Mouse (Mus musculus): ENCODE measurements around the gene Mafk.

Gene Mafk

DNA sequence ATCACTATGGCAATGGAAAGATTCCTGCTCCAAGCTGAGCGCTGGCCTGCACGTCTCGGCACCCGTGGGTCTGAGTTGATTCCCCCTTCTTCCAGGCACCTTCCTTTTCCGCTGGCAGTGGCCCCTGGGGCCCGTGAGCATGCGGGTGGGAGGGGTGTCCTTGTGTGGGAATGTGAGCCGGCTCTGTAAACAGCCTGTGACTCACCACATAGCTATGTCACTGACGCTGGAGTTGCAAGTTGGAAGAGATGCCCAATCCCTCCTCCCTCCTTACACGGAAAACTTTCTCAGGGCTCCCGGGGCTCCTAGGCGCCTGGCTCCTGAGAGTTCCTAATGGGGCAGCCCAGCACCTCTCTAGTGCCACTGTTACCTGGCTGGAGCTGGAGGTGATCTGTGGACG, 5.6 kb downstream of the Mafk start:
- no peak for DNase-seq (ENCODE audit: low read depth, low spot score)

- peak; percentile 77 for DNase-seq (ENCODE audit: low read depth, low spot score)
These were observed 6.3 kb downstream of the Mafk start for GRCm38 (mm10) chr5:139797473-139798167.

DNA sequence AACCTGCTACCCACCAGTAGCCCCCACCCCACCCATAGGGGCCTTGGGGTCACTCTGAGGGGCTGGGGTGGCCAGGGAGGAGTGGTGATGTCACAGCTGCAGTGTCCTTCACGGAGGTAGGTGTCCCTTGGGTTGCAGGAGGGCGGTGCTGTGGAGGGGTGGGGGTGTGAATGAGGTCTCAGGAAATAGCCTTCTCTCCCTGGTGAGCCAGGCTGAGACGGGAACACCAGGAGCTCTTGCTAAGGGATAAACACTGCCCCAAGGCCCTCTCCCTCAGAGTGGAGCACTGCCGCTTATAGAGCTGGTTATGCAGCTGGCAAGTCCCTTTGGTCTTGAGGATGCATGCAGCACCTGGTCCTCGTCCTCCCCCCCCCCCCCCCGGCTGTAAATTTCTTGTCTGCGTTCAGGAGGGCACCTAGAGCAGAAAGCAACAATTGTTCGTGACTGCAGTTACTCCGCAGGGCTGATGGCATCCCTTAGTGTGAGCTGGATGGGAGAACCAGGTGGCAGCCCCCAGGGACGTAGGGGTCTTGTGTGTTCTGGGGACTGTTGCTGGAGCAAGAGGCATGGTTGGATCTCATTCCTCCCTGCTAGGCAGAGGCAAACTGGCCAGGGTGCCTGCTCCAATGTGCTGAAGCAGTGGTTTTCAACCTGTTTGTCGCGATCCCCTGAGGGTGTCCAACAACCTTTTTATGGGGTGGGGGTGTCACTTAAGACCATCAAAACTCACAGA, 7.0 kb downstream of the Mafk start:
- DNase-seq (ENCODE audit: low read depth, low spot score): no peak

- no peak for DNase-seq (ENCODE audit: low read depth, low spot score)
These were observed 7.7 kb downstream of the Mafk start for GRCm38 (mm10) chr5:139799041-139799440.

DNA sequence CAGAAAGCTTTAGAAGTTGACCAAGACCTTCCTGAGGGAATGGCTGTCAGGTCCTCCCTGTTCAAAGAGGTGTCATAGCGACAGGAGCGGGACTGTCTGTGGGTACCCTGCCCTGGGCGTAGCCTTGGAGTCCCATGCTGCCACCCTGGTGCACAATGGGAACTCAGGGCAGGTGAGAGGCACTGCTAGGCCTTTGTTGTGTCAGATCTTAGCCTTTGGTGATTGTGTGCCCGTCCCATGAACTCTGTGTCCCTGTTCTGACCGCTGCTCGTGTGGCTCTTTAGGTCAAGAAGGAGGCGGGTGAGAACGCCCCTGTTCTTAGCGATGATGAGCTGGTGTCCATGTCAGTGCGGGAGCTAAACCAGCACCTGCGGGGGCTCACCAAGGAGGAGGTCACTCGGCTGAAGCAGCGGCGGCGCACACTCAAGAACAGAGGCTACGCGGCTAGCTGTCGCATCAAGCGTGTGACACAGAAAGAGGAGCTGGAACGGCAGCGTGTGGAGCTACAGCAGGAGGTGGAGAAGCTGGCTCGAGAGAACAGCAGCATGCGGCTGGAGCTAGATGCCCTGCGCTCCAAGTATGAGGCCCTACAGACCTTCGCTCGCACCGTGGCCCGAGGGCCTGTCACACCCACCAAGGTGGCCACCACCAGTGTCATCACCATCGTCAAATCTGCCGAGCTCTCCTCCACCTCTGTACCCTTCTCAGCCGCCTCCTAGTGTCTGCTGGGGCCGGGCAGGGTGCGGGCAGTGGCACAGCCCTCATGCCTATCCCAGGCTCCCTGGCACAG, 8.7 kb downstream of the Mafk start:
- no peak for DNase-seq (ENCODE audit: low read depth, low spot score)

- DNase-seq (ENCODE audit: low read depth, low spot score): no peak
These were observed 9.9 kb downstream of the Mafk start for GRCm38 (mm10) chr5:139801231-139801630.

- DNase-seq (ENCODE audit: low read depth, low spot score): no peak
These were observed 10.6 kb downstream of the Mafk start for GRCm38 (mm10) chr5:139801880-139802279.

- no peak for DNase-seq (ENCODE audit: low read depth, low spot score)
These were observed 11.9 kb downstream of the Mafk start for GRCm38 (mm10) chr5:139803165-139803564.

- DNase-seq (ENCODE audit: low read depth, low spot score): peak; percentile 52
These were observed 12.3 kb downstream of the Mafk start for GRCm38 (mm10) chr5:139803601-139804102.

DNA sequence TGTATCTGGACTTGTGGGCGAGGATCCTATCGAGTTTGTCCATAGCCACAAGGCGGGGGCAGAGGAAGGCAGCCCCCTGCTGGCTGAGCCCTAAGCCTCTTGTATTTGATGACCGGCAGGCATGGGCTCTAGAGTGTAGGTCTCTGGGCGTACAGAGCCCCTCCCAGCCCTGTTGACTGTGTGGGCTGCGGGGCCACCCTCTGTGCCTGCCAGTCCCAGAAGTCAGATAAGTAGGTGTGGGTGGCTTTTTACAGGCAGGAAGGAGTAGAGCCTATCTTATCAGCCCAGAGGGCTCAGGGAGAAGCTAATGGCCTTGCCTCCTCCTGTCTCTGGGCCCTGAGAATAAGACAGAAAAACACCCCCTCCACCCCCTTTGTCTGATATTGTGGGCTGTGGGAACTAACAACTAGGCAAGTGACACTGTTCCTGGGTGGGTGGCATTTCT, 12.8 kb downstream of the Mafk start:
- no peak for DNase-seq (ENCODE audit: low read depth, low spot score)

DNA sequence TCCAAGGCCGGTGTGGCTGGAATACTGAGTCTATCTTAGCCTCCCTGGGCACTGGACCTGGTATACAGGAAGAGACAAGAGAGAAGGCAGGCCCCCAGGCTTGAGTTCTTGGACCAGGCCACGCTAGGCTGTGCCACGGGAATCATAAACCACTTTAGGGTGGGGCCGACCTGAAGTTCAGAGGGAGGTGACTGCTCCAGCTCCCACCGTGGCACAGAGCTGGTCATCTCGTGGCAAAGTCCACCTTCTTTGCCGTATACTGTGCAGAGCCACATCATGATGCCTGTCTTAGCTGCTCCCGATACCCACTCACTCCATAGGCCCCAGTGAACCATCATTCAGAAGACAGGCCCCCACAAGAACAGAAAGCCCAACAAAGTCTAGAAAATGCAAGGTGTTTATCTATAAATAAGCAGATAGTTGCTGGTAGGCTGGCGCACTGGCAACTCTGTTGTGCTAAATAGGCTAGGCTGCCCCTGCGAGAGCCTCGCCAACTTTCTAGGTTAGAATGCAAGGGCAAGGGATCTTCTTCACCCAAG, 13.3 kb downstream of the Mafk start:
- no peak for DNase-seq (ENCODE audit: low read depth, low spot score)

DNA sequence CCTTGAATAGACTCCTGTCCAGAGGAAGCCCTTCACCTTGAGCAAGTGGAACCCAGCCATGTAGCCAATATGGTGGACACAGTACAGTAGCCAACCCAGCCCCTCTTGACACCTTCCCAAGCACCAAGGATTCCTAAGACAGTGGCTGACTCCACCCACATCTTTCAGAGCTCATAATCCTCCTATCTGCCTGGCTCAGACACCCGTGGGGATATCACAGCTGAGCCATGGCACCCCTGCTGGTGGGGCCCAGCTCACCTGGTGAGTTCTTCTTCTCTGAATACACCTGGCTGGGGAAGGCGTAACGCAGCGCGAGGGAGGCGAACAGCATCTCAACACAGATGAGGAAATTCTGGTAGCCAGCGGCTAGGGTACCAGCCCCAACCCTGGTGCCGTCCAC, 14.6 kb downstream of the Mafk start:
- no peak for DNase-seq (ENCODE audit: low read depth, low spot score)

DNA sequence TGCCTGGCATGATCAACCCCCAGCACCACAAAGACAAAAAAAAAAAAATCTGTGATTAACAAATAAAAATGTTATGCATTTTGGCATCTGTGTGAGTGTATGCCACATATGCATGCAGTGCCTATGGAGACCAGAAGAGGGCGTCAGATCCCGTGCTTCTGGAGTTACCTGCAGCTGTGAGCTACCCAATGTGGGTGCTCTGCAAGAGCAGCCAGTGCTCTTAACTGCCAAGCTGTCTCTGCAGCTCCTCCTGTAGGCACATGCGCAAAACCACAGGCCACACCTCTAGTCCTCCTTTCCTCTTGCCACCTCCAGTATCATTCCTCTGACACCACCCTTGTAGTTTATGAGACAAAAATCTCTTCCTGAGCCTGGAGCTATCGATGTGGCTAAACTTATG, 18.1 kb downstream of the Mafk start:
- no peak for DNase-seq (ENCODE audit: low read depth, low spot score)

- DNase-seq (ENCODE audit: low read depth, low spot score): no peak
These were observed 20.5 kb downstream of the Mafk start for GRCm38 (mm10) chr5:139811677-139812397.

GRCm38 (mm10) chr5:139812398-139813125, 21.2 kb downstream of the Mafk start:
- no peak for DNase-seq (ENCODE audit: low read depth, low spot score)

- DNase-seq (ENCODE audit: low read depth, low spot score): no peak
These were observed 21.8 kb downstream of the Mafk start for GRCm38 (mm10) chr5:139813126-139813490.

- DNase-seq (ENCODE audit: low read depth, low spot score): no peak
These were observed 22.7 kb downstream of the Mafk start for GRCm38 (mm10) chr5:139813963-139814381.

DNA sequence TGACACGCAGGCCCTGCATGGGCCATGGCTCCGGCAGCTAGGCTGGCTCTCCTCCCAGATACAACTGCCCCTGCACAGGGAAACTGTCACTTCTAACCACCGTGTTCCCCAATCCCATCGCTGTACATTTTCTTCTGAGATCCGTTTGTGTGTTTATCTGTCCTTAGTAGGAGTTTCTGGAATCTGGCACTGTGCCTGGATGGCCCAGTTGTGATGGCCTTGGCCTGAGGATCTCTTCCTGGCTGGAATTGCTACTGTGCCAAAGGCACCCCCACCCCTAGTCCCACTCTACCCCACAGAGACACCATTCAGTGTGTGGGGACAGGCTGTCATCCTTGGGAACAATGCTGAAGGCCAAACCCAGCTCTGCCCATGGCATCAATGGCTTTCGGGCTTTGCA, 24.7 kb downstream of the Mafk start:
- DNase-seq (ENCODE audit: low read depth, low spot score): no peak

GRCm38 (mm10) chr5:139816445-139816844, 25.1 kb downstream of the Mafk start:
- DNase-seq (ENCODE audit: low read depth, low spot score): no peak

- no peak for DNase-seq (ENCODE audit: low read depth, low spot score)
These were observed 26.0 kb downstream of the Mafk start for GRCm38 (mm10) chr5:139817292-139817691.

GRCm38 (mm10) chr5:139818056-139818455, 26.7 kb downstream of the Mafk start:
- no peak for DNase-seq (ENCODE audit: low read depth, low spot score)
